20 mouse cellular contexts compared by ENCODE assay signal in the genomic region with DNA sequence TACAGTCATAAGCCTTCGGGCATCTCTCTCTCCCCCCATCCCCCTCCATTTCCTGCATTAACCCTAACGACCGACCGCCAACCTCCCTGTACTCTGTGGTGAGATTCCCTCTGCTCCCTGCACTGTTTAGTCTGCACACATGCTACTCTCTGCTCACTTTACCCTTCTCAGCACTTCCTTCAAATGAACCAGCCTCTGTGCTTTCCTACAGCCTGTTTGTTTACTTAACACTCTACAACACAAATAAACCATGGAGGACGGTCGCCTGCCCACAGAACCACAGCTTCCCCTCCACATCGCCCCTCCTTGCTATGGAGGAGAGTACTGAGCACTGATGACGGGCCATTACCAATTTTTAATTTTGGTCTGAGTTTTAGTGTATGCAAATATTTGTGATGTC.
A peak's percentile ranks its signal among the peaks of the same experiment; 100 is the strongest.
DNase-seq lines count a peak whose midpoint lies in the region; ATAC-seq lines count a peak whose summit lies in the region.
"Had no signal": no experiment of that assay in that cellular context is flagged by ENCODE, and none has a peak within 500 bp of the region (broad histone marks: within the 10 kb centered on the region; RNA-seq: fewer than 3 reads in every experiment).

No protein-coding gene starts in this region.

- ATAC-seq in lung, embryonic 15.5 days (ENCODE audit: borderline replicate concordance, extremely low read depth, low FRiP score, low TSS enrichment) = peak; percentile 73; the same call in 1 of the 2 replicates
- ATAC-seq in embryonic facial prominence, embryonic 12.5 days (ENCODE audit: insufficient number of reproducible peaks, insufficient read depth, low FRiP score, low TSS enrichment) = peak; percentile 55; the same call in 1 of the 2 replicates
- ATAC-seq: forebrain, postnatal 0 days; liver, postnatal 0 days had no signal

- peaks cover 25% of the 10 kb centered on the region for H3K4me1 ChIP-seq in heart, embryonic 10.5 days
- H3K4me1 ChIP-seq in lung, embryonic 15.5 days = peaks cover 60% of the 10 kb centered on the region
- H3K4me1 ChIP-seq in embryonic facial prominence, embryonic 12.5 days = peaks cover 44% of the 10 kb centered on the region

- H3K9me3 ChIP-seq in heart, embryonic 10.5 days = no peaks in the 10 kb centered on the region
- no peaks in the 10 kb centered on the region; the same call in 1 of the 2 replicates for H3K9me3 ChIP-seq in lung, embryonic 15.5 days
- no peaks in the 10 kb centered on the region for H3K9me3 ChIP-seq in embryonic facial prominence, embryonic 12.5 days
- H3K9me3 ChIP-seq: hindbrain, embryonic 15.5 days; limb, embryonic 15.5 days had no signal

- H3K27ac ChIP-seq in heart, embryonic 10.5 days = peak overlapping the region; percentile 52
- peak overlapping the region; percentile 12; the same call in 1 of the 2 replicates for H3K27ac ChIP-seq in lung, embryonic 15.5 days
- H3K27ac ChIP-seq in embryonic facial prominence, embryonic 12.5 days = no peak overlapping the region
- H3K27ac ChIP-seq: hindbrain, embryonic 15.5 days; kidney, postnatal 0 days; limb, embryonic 15.5 days had no signal

- H3K4me3 ChIP-seq in heart, embryonic 10.5 days = no peak overlapping the region
- no peak overlapping the region for H3K4me3 ChIP-seq in lung, embryonic 15.5 days
- no peak overlapping the region for H3K4me3 ChIP-seq in embryonic facial prominence, embryonic 12.5 days
- H3K4me3 ChIP-seq: hindbrain, embryonic 15.5 days; limb, embryonic 15.5 days had no signal

- no peak overlapping the region for H3K4me2 ChIP-seq in lung, embryonic 15.5 days
- H3K4me2 ChIP-seq in embryonic facial prominence, embryonic 12.5 days (replicated peaks) = no peak overlapping the region
- H3K4me2 ChIP-seq: hindbrain, embryonic 15.5 days; limb, embryonic 15.5 days had no signal

- H3K9ac ChIP-seq in lung, embryonic 15.5 days = no peak overlapping the region
- H3K9ac ChIP-seq in embryonic facial prominence, embryonic 12.5 days = no peak overlapping the region
- H3K9ac ChIP-seq: forebrain, postnatal 0 days; hindbrain, embryonic 15.5 days; limb, embryonic 15.5 days; liver, postnatal 0 days had no signal

- peaks cover 5% of the 10 kb centered on the region; the same call in 1 of the 2 replicates for H3K36me3 ChIP-seq in heart, embryonic 10.5 days
- H3K36me3 ChIP-seq in lung, embryonic 15.5 days = peaks cover 4% of the 10 kb centered on the region; the same call in 1 of the 2 replicates
- no peaks in the 10 kb centered on the region; the same call in 1 of the 2 replicates for H3K36me3 ChIP-seq in embryonic facial prominence, embryonic 12.5 days
- H3K36me3 ChIP-seq: hindbrain, embryonic 15.5 days; limb, embryonic 15.5 days had no signal

- H3K27me3 ChIP-seq in heart, embryonic 10.5 days (ENCODE audit: insufficient read depth, poor library complexity, severe bottlenecking) = no peaks in the 10 kb centered on the region
- H3K27me3 ChIP-seq in lung, embryonic 15.5 days = no peaks in the 10 kb centered on the region
- H3K27me3 ChIP-seq in embryonic facial prominence, embryonic 12.5 days = no peaks in the 10 kb centered on the region
- H3K27me3 ChIP-seq: CH12.LX; hindbrain, embryonic 15.5 days; limb, embryonic 15.5 days had no signal

- WGBS in heart, embryonic 10.5 days = 43% methylated on average over 8 of the region's 8 CpGs
- 22% methylated on average over 8 of the region's 8 CpGs for WGBS in lung, embryonic 15.5 days
- WGBS in embryonic facial prominence, embryonic 12.5 days = 39% methylated on average over 8 of the region's 8 CpGs

- DNase-seq in heart, embryonic 10.5 days (ENCODE audit: low spot score) = peak; percentile 45
- no peak for DNase-seq in heart, adult 9 months (ENCODE audit: low spot score in 2 of 2)
- DNase-seq in lung, postnatal 25 days (ENCODE audit: low spot score) = no peak
- DNase-seq in lung, postnatal 36 days = peak; percentile 21
- DNase-seq in cerebellum, adult 11 months = no peak
- DNase-seq in ovary, postnatal 36 days (ENCODE audit: low spot score) = no peak
- DNase-seq: adrenal gland, postnatal 14 days; cerebellum, adult 11-12 months; cerebellum, postnatal 14 days; forebrain, postnatal 0 days; heart, postnatal 10 days; kidney, adult 11 months; liver, postnatal 0 days; thymus, postnatal 25 days had no signal

Comparison
In these comparisons a context has a peak if more than half of its experiments do, and no peak if none do; other contexts are left out.
1. DNase-seq: peak in heart, embryonic 10.5 days (single experiment) and lung, postnatal 36 days (single experiment); none in heart, adult 9 months (0 of 2), lung, postnatal 25 days (single experiment), cerebellum, adult 11 months (single experiment) and ovary, postnatal 36 days (single experiment).